Mouse (Mus musculus): ENCODE measurements around the gene Stat3. TPM values are rescaled to one million over a fixed set of nuclear protein-coding genes. Genes with fewer than 3 reads are reported as not detected.
A peak's percentile ranks its signal among the peaks of the same experiment; 100 is the strongest.

Gene Stat3
- polyA plus RNA-seq, 1 experiment from 2014 or later, result 39.2 TPM

DNA sequence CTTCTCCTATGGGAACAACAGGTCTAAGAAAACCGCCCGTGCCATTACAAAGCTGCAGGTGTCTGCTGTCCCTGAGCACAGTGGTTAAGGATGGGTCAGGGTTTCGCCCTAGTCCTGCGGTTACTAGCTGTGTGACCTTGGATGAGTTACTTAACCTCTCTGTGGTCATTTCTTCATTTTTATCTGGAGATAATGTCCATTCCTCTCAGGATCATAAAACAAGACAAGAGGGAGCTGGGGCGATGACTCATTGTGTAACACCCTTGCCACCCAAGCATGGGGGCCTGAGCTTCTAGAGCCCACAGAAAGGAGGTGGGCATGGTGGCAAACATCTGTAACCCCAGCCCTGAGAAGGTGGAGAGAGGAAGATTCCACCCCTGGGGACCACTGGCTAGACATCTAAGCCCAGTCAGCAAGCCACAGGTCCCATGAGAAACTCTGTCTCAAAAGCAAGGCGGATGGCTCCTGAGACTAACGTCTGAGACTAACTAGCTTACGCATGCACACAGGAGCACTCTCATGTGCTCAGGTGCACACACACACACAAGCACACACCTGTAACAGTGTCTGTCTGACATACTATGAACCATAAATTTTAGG lies 96.2 kb downstream of the Stat3 start:
- H3K4me2 ChIP-seq (ENCODE audit: low read depth, low read length), result no peak overlapping the region
- no peaks in the 10 kb centered on the region for H3K36me3 ChIP-seq (ENCODE audit: control insufficient read depth, insufficient read depth)
- H3K4me3 ChIP-seq (ENCODE audit: low read depth, low read length), result no peak overlapping the region
- H3K9me3 ChIP-seq (replicated peaks; ENCODE audit: control insufficient read depth, low read length), result no peaks in the 10 kb centered on the region
- no peaks in the 10 kb centered on the region for H3K27me3 ChIP-seq (ENCODE audit: control insufficient read depth, insufficient read depth, low read depth, low read length)
- no peak for ATAC-seq (ENCODE audit: low read depth)
- no peak overlapping the region for H3K9ac ChIP-seq (ENCODE audit: low read depth, low read length)
- H3K4me1 ChIP-seq (ENCODE audit: control insufficient read depth, low read depth, low read length), result peaks cover 34% of the 10 kb centered on the region
- 82% methylated on average over 8 of the region's 8 CpGs for WGBS (ENCODE audit: insufficient replicate concordance)
- peak overlapping the region; percentile 34; the same call in 1 of the 2 replicates for H3K27ac ChIP-seq (ENCODE audit: low read length)

DNA sequence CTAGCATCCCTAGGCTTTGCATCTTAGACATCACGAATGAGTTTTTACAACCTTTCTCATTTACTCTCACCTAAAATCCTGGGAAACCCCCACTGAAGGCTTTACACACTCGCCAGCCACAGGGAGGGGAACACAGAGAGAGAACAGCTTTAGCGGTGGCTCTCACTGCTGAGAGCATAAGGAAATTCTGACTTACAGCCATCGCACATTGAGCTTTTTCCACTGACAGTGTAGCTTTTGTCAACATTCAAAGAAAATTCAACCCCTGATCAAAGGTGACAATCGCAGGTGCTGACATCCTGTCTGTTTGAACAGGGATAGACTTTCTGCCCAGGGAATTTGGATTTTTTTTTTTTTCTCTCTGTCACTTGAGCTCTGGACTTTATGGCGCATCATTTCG lies 97.3 kb downstream of the Stat3 start:
- H3K36me3 ChIP-seq (ENCODE audit: control insufficient read depth, insufficient read depth), result no peaks in the 10 kb centered on the region; the same call in 1 of the 2 replicates
- peaks cover 3% of the 10 kb centered on the region for H3K9me3 ChIP-seq (replicated peaks; ENCODE audit: control insufficient read depth, low read length)
- peaks cover 25% of the 10 kb centered on the region for H3K4me1 ChIP-seq (ENCODE audit: control insufficient read depth, low read depth, low read length)
- 75% methylated on average over 7 of the region's 7 CpGs for WGBS (ENCODE audit: insufficient replicate concordance)
- peak overlapping the region; percentile 70 for H3K27ac ChIP-seq (ENCODE audit: low read length)
- peak; percentile 35; the same call in 1 of the 2 replicates for ATAC-seq (ENCODE audit: low read depth)
- H3K4me2 ChIP-seq (ENCODE audit: low read depth, low read length), result no peak overlapping the region; the same call in 1 of the 2 replicates
- H3K9ac ChIP-seq (ENCODE audit: low read depth, low read length), result no peak overlapping the region
- H3K4me3 ChIP-seq (ENCODE audit: low read depth, low read length), result no peak overlapping the region
- no peaks in the 10 kb centered on the region for H3K27me3 ChIP-seq (ENCODE audit: control insufficient read depth, insufficient read depth, low read depth, low read length)

DNA sequence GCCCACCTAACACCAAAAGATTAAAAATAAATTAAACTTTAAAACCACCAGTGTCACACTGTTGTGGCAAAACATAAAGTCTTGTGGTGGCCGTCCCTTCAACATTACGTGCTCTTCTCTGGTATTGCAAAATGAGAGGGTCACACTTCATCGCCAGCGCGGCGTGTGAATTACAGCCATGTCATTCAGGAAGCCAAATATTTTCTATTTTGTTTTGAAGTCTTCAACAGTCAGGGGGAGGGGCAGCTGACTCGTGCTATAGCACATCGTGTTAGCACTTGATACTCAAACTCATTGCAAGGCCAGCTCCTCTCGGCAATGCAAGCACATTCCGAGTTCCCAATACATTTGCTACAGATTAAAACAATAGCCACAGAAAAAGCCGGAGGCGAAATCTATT lies 98.5 kb downstream of the Stat3 start:
- no peaks in the 10 kb centered on the region for H3K27me3 ChIP-seq (ENCODE audit: control insufficient read depth, insufficient read depth, low read depth, low read length)
- peaks cover 24% of the 10 kb centered on the region for H3K4me1 ChIP-seq (ENCODE audit: control insufficient read depth, low read depth, low read length)
- H3K36me3 ChIP-seq (ENCODE audit: control insufficient read depth, insufficient read depth), result no peaks in the 10 kb centered on the region; the same call in 1 of the 2 replicates
- peak overlapping the region; percentile 33 for H3K4me2 ChIP-seq (ENCODE audit: low read depth, low read length)
- WGBS (ENCODE audit: insufficient replicate concordance), result 17% methylated on average over 12 of the region's 12 CpGs
- ATAC-seq (ENCODE audit: low read depth), result peak; percentile 38; the same call in 1 of the 2 replicates
- H3K9me3 ChIP-seq (replicated peaks; ENCODE audit: control insufficient read depth, low read length), result peaks cover 3% of the 10 kb centered on the region
- H3K4me3 ChIP-seq (ENCODE audit: low read depth, low read length), result no peak overlapping the region
- 0 out of 2 replicates have a peak overlapping the region, but pooled peaks have one; percentile 0 for H3K9ac ChIP-seq (ENCODE audit: low read depth, low read length)
- H3K27ac ChIP-seq (ENCODE audit: low read length), result peak overlapping the region; percentile 68

DNA sequence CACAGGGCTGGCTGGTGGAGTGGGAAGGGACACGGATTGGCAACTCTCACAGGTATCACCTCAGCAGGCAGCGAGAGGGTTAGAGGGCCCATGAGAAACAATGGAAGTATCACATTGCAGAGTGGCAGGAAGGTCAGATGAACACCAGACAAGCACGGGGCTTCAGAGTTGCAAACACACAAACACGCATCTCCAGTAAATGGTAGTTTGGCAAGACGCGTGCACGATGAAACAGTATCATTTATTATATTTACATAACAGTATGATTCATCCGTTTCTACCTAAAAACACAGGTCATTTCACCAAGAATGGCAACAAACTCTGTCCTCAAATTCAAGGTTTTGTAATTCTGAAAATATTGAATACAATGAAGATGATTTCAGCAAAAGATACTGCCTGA lies 99.8 kb downstream of the Stat3 start:
- no peak for ATAC-seq (ENCODE audit: low read depth)
- Histone ChIP-seq H3K27ac (ENCODE audit: low read length) (no peak overlapping the region), H3K9ac (ENCODE audit: low read depth, low read length) (no peak overlapping the region), H3K36me3 (ENCODE audit: control insufficient read depth, insufficient read depth) (no peaks in the 10 kb centered on the region; the same call in 1 of the 2 replicates), H3K4me1 (ENCODE audit: control insufficient read depth, low read depth, low read length) (peaks cover 27% of the 10 kb centered on the region), H3K9me3 (replicated peaks; ENCODE audit: control insufficient read depth, low read length) (peaks cover 3% of the 10 kb centered on the region), H3K27me3 (ENCODE audit: control insufficient read depth, insufficient read depth, low read depth, low read length) (no peaks in the 10 kb centered on the region), H3K4me2 (ENCODE audit: low read depth, low read length) (no peak overlapping the region), H3K4me3 (ENCODE audit: low read depth, low read length) (no peak overlapping the region)
- 75% methylated on average over 8 of the region's 8 CpGs for WGBS (ENCODE audit: insufficient replicate concordance)

DNA sequence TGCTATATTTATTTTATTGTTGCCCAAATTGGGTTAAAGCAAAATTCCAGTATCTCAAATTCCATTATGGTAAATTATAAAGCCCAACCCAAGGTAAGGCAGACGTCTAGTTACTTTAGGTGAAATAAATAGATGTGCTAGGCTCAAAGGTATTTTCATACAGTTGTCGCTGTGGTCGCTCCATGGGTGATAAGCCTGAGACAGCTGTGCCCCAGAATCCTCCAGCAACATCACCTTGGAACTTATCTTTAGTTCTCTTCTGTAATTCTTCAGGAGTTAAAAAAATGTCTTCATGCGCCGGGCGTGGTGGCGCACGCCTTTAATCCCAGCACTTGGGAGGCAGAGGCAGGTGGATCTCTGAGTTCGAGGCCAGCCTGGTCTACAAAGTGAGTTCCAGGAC lies 100.4 kb downstream of the Stat3 start:
- WGBS (ENCODE audit: insufficient replicate concordance), result 55% methylated on average over 9 of the region's 9 CpGs
- no peak overlapping the region for H3K27ac ChIP-seq (ENCODE audit: low read length)
- ATAC-seq (ENCODE audit: low read depth), result no peak

DNA sequence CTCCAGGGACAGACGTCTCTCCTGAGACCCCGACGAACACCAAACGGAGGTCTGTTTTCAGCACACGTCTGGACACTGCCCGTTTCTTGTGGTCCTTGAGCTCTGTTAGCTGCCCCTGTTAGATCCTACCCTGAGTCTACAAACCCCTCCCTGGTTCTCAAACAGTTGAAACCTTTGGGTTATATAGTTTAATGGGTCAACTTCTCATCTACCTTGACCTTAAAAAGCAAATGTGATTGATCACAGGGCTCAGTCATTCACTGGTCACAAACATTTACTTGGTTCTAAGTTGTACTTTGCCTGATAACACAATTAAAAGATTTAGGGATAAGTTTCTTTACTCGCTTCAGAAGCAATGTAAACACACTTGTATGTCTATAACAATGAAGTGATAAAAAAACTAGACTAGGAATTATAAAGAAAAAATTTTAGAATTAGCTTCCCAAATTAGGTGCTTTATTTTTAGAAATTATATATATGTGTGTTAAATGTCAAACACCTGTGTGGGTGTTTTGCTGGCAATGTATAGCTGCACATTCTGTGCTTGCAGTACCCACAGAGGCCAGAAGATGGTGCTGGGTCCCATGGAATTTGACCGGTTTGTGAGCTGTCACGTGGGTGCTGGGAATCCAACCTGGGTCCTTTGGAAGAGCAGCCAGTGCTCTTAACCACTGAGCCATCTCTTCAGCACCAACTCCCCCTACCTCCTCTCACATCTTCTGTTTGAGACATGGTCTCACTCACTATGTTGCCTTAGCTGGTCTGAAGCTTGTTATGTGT lies 102.2 kb downstream of the Stat3 start:
- peaks cover 22% of the 10 kb centered on the region for H3K4me1 ChIP-seq (ENCODE audit: control insufficient read depth, low read depth, low read length)
- peak overlapping the region; percentile 34; the same call in 1 of the 2 replicates for H3K27ac ChIP-seq (ENCODE audit: low read length)
- 72% methylated on average over 9 of the region's 9 CpGs for WGBS (ENCODE audit: insufficient replicate concordance)
- no peaks in the 10 kb centered on the region; the same call in 1 of the 2 replicates for H3K36me3 ChIP-seq (ENCODE audit: control insufficient read depth, insufficient read depth)
- no peaks in the 10 kb centered on the region for H3K27me3 ChIP-seq (ENCODE audit: control insufficient read depth, insufficient read depth, low read depth, low read length)
- H3K9ac ChIP-seq (ENCODE audit: low read depth, low read length), result no peak overlapping the region
- peaks cover 3% of the 10 kb centered on the region for H3K9me3 ChIP-seq (replicated peaks; ENCODE audit: control insufficient read depth, low read length)
- H3K4me3 ChIP-seq (ENCODE audit: low read depth, low read length), result no peak overlapping the region
- H3K4me2 ChIP-seq (ENCODE audit: low read depth, low read length), result no peak overlapping the region; the same call in 1 of the 2 replicates
- peak; percentile 65 for ATAC-seq (ENCODE audit: low read depth)

More for the DNA sequence above, 100.4 kb downstream of the Stat3 start:
- H3K4me2 ChIP-seq (ENCODE audit: low read depth, low read length), result no peak overlapping the region
- H3K27me3 ChIP-seq (ENCODE audit: control insufficient read depth, insufficient read depth, low read depth, low read length), result no peaks in the 10 kb centered on the region
- H3K9me3 ChIP-seq (replicated peaks; ENCODE audit: control insufficient read depth, low read length), result peaks cover 3% of the 10 kb centered on the region
- H3K9ac ChIP-seq (ENCODE audit: low read depth, low read length), result no peak overlapping the region
- H3K4me1 ChIP-seq (ENCODE audit: control insufficient read depth, low read depth, low read length), result peaks cover 27% of the 10 kb centered on the region
- H3K4me3 ChIP-seq (ENCODE audit: low read depth, low read length), result no peak overlapping the region
- H3K36me3 ChIP-seq (ENCODE audit: control insufficient read depth, insufficient read depth), result no peaks in the 10 kb centered on the region; the same call in 1 of the 2 replicates

Other genes starting within 250 kb of the Stat3 start
- 0.05 TPM in 1 of 2 replicates, not detected in the other for gene Zfp385c, start 247.1 kb downstream of the Stat3 start, polyA plus RNA-seq (2015; fragmentation: Nextera tagmentation; extraction: Ambion mirVana)
- gene Dhx58, start 235.3 kb downstream of the Stat3 start, polyA plus RNA-seq (2015; fragmentation: Nextera tagmentation; extraction: Ambion mirVana), result 1.9 and 2.2 TPM in 2 replicates
- gene Kat2a, start 227.1 kb downstream of the Stat3 start, polyA plus RNA-seq (2015; fragmentation: Nextera tagmentation; extraction: Ambion mirVana), result 9.9 and 12.0 TPM in 2 replicates
- gene Hspb9, start 225.7 kb downstream of the Stat3 start, polyA plus RNA-seq (2015; fragmentation: Nextera tagmentation; extraction: Ambion mirVana), result 0.24 TPM in 1 of 2 replicates, not detected in the other
- 21.9 and 22.6 TPM in 2 replicates for gene Rab5c, start 201.3 kb downstream of the Stat3 start, polyA plus RNA-seq (2015; fragmentation: Nextera tagmentation; extraction: Ambion mirVana)
- gene Kcnh4, start 179.6 kb downstream of the Stat3 start, polyA plus RNA-seq (2015; fragmentation: Nextera tagmentation; extraction: Ambion mirVana), result not detected in 2 replicates
- gene Hcrt, start 176.6 kb downstream of the Stat3 start, polyA plus RNA-seq (2015; fragmentation: Nextera tagmentation; extraction: Ambion mirVana), result not detected in 2 replicates
- 1.6 and 2.1 TPM in 2 replicates for gene Ghdc, start 168.6 kb downstream of the Stat3 start, polyA plus RNA-seq (2015; fragmentation: Nextera tagmentation; extraction: Ambion mirVana)
- 21.8 and 22.6 TPM in 2 replicates for gene Stat5b, start 88.8 kb downstream of the Stat3 start, polyA plus RNA-seq (2015; fragmentation: Nextera tagmentation; extraction: Ambion mirVana)
- 8.1 and 8.3 TPM in 2 replicates for gene Stat5a, start 80.2 kb downstream of the Stat3 start, polyA plus RNA-seq (2015; fragmentation: Nextera tagmentation; extraction: Ambion mirVana)
- gene Cavin1, start 31.3 kb upstream of the Stat3 start, polyA plus RNA-seq (2015; fragmentation: Nextera tagmentation; extraction: Ambion mirVana), result 26.0 and 29.7 TPM in 2 replicates
- 47.5 and 49.9 TPM in 2 replicates for gene Atp6v0a1, start 69.9 kb upstream of the Stat3 start, polyA plus RNA-seq (2015; fragmentation: Nextera tagmentation; extraction: Ambion mirVana)
- 7.1 and 7.2 TPM in 2 replicates for gene Naglu, start 130.5 kb upstream of the Stat3 start, polyA plus RNA-seq (2015; fragmentation: Nextera tagmentation; extraction: Ambion mirVana)
- gene Hsd17b1, start 138.9 kb upstream of the Stat3 start, polyA plus RNA-seq (2015; fragmentation: Nextera tagmentation; extraction: Ambion mirVana), result 0.28 and 0.30 TPM in 2 replicates
- 20.1 and 20.5 TPM in 2 replicates for gene Coasy, start 143.0 kb upstream of the Stat3 start, polyA plus RNA-seq (2015; fragmentation: Nextera tagmentation; extraction: Ambion mirVana)
- gene Mlx, start 147.7 kb upstream of the Stat3 start, polyA plus RNA-seq (2015; fragmentation: Nextera tagmentation; extraction: Ambion mirVana), result 23.8 and 24.5 TPM in 2 replicates
- gene Psmc3ip, start 155.9 kb upstream of the Stat3 start, polyA plus RNA-seq (2015; fragmentation: Nextera tagmentation; extraction: Ambion mirVana), result 11.7 and 11.8 TPM in 2 replicates
- 11.9 and 12.3 TPM in 2 replicates for gene Retreg3, start 180.4 kb upstream of the Stat3 start, polyA plus RNA-seq (2015; fragmentation: Nextera tagmentation; extraction: Ambion mirVana)
- gene Tubg1, start 180.4 kb upstream of the Stat3 start, polyA plus RNA-seq (2015; fragmentation: Nextera tagmentation; extraction: Ambion mirVana), result 34.3 and 36.6 TPM in 2 replicates
- gene Tubg2, start 216.4 kb upstream of the Stat3 start, polyA plus RNA-seq (2015; fragmentation: Nextera tagmentation; extraction: Ambion mirVana), result 0.05 and 0.09 TPM in 2 replicates
- gene Cntnap1, start 231.0 kb upstream of the Stat3 start, polyA plus RNA-seq (2015; fragmentation: Nextera tagmentation; extraction: Ambion mirVana), result 0.11 and 0.17 TPM in 2 replicates
- gene Plekhh3, start 231.8 kb upstream of the Stat3 start, polyA plus RNA-seq (2015; fragmentation: Nextera tagmentation; extraction: Ambion mirVana), result 1.1 and 1.7 TPM in 2 replicates
- 0.05 and 0.08 TPM in 2 replicates for gene Ccr10, start 235.9 kb upstream of the Stat3 start, polyA plus RNA-seq (2015; fragmentation: Nextera tagmentation; extraction: Ambion mirVana)